Mouse (Mus musculus) brain, embryonic 18.5 days (tissue): ENCODE results near the gene 4930524J08Rik.

Experiments used
- DNase-seq: peaks from one replicate; pipeline ENCODE4 v3.0.0-alpha.2; 2012; ENCODE audit warnings: low read depth, low spot score

The 4930524J08Rik gene

DNA sequence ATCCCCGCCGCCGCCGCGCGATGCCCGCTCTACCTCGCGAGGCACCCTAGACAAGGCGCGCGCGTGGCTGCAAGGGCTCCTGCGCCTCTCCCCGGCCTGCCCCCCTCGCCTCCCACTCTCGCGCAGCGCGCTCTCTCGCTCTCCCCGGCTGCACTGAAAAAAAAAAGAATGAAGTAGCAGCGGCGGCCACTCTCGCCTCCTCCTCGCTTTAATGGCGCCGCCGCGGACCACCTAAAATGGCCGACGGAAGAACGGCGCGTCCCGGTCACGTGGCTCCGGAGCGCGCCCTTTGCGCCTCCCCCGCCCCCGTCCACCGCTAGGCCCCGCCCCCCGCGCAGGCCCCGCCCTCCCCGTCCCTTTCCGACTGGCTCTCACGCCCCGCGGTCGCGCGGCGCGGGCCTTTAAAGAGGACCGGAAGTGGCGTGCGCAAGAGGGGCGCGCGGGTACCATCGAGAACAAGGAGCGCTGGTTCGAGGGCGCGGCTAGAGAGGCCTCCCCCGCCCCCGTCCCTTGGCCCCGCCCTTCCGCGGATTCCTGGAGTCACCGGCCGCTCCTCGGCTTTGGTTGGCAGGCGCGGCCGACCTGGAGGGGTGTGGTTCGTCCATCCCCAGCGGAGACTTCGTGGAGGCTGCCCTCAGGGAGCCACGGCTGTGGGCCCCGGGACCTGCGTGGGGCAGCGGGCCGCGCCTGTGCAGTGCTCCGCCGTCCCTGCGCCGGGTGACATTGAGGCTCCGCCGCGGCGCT, at the start of gene 4930524J08Rik, which contains the start of gene Hnrnpd:
Gene 4930524J08Rik (plus strand): TSS at position 363 of the 744 bp plus-strand sequence.
Gene Hnrnpd (minus strand): TSS at position 240 of the 744 bp plus-strand sequence.
- peak; percentile 93 for DNase-seq

DNA sequence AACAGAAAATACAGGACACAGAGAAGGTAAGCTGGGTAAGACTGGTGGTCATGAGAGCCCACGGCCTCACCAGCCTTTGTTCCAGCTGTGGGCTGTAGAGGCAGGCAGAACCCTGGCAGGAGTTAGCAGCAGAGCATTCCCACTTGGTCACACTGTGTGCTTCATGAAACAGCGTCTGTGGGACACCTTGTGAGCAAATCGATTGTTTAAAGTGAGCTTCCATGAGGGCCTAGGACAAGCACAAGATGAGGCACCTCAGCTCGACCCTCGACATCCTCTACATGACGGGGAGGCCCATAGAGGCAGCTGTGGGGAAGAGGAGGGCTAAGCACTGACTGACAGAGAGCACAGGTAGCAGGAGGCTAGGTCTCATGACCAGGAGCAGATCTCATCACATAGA, 47.0 kb upstream of the 4930524J08Rik start:
- DNase-seq: no peak

DNA sequence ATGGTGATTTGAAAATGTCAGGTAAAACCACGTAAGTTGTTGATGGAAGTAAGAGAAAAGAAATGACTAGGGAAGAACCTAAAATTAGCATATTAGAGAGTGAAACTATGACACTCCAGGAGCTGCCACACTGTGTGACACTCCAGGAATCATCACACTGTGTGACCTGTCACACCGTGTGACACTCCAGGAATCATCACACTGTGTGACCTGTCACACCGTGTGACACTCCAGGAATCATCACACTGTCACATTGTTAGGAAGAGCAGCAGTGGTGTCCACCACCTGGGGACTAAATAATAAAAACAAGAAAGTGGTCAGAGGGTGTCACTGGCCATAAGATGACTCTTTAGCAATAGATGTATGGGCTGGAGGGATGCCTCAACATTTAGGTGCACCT, 39.4 kb upstream of the 4930524J08Rik start:
- no peak for DNase-seq

DNA sequence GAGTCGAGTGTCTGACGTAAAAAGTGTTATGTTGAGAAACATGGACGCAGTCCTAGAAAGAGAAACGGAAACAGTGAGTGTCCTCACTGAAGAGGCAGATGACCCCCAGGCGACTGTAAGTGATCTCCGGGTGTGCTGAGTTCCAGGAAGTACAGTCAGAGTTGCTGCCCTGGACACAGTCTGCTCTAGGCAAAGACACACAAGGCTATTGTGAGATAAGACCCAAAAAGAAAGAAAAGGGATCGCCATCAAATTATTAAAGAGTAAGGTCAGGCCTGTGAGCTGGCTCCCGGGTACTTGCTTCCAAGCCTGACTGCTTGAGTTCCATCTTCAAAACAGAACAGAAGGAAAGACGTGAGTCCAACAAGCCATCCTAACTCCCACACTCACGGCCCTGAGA, 37.6 kb upstream of the 4930524J08Rik start:
- no peak for DNase-seq

DNA sequence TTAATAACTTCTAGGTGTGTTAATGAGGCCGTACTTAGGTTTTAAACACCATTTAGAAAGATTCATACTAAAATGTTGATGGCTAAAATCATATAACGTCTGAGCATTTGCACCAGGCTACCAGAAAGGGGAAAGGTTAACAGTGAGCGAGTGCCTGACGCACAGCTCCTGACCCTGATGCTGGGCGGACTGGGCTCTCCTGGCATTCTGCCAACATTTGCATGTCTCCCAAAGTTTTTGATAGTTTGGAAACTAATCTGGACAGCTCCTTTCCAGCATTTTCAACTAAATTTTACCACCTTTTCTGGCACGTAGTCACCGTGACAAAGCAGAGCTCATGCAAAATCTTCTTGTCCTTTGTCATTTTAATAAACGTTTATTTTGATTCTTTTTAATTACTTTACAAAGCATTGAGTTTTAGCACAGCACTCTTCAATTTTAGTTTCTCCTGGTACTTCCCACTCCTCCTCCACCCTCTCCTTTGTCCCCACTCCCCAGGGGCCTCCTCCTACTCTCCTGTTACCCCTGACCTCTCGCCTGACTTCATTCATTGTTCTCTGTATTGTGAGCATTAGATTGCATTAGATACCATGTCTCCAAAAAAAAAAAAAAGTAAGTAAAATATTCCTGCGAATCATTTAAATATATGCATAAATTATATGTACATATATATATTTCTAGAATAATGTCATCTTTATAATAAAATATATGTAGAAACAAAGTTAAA, 36.9 kb upstream of the 4930524J08Rik start:
- DNase-seq: no peak

DNA sequence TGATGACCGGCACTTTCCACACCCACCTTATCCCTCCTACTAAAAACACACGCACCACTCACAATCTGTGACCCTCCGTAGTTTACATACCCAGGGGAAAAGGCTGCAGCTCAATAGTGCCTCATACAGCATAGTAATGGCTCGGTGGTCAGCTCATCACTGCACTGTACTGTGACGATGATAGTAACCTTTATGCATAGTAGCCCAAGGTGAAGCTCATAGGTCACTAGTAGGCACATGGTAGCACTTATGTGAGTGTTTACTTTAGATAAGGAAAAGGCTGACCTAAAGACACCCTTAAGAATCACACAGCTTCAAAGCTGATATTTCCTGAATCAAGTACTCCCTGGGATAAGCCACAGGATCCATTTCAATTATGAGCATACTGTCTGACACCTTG, 26.3 kb upstream of the 4930524J08Rik start:
- no peak for DNase-seq

DNA sequence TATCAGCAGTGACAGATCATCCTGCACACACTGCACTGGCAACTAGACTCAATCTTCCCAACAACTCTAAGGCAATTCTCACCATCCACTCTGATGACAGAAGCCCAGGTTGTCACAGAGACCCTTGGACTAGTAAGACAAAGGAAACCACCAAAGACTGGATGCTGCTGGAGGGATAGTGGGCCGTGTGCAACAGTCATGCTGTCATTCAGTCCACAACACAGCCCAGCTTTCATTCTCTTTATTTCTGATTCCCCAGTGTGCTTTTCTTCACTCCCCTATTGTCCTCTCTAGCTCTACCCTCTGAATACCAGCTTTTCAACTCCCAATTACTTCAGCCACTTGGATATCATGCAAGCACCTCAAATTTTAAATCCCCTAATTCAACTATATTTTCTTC, 25.0 kb upstream of the 4930524J08Rik start:
- no peak for DNase-seq

DNA sequence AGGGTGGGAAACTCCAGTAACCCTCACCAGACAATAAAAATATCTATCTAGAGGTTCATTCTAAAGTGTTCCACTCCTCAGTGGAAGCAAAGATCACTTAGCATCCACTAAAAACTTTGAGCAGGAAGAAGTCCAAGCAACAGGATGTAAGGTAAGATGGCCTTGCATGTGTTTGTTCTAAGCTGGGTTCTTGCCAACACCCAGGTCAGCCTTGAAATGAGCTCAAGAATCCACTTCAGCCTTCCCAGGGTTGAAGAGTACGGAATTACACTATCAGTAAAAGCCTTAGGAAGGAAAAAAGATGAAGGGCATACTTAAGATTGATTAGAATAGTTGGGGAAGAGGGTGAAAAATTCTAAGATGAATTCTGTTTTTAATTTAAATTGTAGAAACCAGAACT, 20.2 kb upstream of the 4930524J08Rik start:
- DNase-seq: no peak

DNA sequence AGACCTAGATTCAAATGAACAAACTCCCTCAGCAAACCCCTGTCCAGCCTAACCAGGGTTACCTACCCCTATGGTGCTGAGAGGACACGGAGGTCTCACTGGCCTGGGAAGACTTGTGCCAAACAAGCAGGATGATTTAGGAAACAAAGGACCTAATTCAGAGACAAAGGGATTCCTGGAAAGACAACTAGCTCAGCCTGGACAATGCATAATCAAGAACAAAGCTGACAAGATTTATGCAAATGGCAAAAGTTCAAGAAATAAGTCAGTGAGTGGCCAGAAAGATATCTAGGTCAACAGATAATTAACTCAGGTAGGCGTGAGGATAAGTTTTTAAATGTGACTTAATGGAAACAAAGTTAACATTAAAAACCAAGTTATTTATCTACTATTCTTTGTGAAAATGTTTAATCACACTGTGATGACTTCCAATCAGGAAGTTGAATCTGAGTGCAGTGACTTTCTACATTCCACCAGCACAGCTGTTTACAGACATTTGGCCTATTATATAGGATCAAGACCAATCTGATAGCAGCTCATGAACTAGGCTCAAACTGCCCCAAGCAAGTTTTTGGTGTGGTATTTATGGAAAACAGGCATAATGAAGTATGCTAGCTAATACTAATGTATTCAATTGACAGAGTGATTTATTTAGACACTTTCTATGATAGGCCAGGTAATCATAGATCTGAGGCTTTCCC, 19.5 kb upstream of the 4930524J08Rik start:
- DNase-seq: no peak

DNA sequence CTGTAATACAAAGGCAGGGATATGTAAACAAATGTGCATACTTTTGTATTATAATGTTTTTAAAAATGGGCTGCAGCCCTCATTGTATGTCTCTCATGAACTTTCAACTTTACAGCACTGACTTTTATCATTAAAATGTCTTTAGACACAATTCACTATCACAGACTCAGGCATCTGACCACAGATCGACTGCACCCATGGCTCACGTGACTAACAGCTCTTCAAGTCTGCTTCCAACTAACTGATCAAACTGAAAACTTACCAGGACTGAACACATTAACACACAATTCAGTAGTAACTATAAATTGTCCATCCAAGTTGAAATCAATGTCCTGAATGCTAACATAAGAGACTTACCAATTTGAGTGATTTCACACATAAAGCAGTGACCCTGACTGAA, 18.9 kb upstream of the 4930524J08Rik start:
- no peak for DNase-seq

DNA sequence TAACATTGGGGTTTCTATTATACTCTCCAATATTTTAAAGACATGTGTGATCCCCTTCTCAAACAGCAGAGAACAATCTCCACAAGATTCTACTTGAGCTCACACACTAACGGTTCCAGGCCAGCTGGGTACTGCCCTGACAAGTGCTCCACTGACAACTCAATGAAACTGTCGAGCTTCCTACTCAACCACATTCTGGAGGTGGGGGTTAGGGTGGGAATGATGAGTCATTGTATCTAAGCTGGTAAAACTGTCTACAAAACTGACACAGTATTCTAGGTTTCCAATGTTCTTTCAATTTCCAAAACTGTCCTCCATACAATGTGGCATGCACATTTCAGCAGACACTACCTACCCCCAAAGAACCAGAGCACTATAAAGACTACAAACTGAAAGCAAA, 4.9 kb upstream of the 4930524J08Rik start:
- DNase-seq: no peak

DNA sequence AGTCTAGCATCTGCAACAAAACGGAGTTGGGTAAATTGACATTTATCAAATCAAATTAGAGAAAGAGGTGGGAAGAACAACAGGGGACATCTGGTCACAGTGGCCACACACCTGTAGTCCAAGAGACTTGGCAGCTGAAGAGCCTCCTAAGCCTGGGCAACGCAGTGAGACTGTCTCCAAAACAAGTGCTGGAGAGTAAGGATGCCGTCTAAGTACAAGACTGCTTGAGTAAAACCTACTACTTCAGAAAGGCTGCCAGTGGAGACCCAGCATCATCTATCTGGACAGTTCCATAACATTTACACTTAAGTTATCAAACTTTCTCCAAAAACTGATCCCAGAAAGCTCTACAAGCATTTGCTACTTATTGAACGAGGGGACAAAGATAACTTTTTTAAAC, 3.8 kb upstream of the 4930524J08Rik start:
- DNase-seq: no peak

DNA sequence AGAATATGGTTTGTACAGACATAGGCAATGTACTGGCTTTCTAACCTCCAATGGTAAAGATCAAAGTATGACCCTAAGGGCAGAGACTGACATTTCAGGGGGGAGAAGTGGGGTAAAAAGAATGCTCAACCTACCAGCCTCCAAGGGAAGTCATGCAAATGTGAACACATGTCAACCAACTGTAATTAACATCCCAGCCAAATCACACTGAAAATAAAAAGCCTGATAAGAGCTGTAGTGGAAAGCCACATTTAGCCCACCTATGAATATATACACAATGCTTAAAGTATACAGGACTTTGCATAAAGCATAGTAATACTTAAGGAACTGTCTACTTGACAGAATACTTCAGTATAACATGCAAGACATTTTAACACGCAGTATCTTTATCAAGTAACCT, 3.1 kb upstream of the 4930524J08Rik start:
- no peak for DNase-seq

DNA sequence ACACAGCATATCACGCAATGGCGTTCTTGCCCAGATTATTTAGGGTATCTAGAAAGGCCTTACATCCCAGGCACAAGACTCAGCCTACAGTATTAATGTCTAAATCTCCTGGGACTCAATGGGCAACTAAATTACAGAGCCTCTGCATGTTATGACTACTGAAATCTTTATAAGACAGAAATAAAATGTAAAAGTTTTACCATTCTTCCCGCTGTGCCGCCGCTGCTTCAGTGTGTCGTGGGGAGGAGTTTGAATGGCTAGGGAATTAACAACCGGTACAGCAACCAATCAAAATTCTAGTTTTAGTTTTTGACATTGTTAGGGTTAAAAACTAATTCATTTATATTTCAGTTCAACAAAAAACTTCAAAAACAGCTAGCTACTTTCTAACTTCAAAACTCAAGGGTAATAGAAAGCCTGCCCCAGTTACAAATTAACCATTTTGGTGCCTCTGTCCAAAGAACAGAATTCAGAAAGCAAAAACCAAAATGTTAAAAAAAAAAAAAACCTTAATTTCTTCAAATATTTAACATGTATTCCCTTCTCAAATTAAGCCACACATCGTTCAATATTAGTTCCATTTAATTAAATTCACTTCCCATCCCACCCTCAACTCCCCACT, 2.4 kb upstream of the 4930524J08Rik start:
- DNase-seq: no peak

DNA sequence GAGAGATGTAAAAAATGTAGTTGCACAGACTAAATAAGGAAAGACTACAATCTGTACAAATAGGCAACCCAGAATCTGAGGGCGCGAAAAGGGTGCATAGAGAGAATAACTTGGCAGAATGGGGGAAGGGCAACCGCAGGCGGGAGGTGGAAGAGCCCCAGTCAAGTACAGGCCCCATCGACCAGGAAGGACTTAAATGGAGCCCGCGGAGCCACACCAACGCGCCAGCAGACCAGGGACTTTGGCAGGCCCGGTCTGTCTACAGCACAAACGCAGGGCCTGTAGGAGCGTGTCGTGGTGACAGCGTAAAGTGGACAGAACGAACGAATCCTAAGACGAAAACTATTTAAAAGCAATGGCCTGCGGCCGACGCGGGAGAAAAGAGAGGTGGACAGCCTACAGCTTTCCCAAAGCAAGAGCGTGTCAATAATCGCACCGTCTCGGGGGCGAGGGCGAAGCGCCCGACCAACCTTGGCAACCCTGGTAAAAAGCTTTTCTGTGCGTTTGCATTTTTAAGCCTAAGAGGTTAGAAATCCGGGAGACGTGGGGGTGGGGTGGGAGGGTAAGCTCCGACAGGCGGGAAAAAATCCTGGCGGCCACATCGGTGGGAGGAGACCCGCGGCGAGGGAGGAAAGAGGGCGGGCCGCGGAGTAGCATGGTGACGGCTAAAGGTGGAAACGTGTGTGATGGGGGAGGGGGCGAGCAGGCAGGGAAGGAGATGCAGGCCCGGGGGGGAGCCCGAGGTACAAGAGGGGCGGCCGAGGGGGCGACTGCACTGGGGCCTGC, 1.2 kb upstream of the 4930524J08Rik start:
- no peak for DNase-seq

DNA sequence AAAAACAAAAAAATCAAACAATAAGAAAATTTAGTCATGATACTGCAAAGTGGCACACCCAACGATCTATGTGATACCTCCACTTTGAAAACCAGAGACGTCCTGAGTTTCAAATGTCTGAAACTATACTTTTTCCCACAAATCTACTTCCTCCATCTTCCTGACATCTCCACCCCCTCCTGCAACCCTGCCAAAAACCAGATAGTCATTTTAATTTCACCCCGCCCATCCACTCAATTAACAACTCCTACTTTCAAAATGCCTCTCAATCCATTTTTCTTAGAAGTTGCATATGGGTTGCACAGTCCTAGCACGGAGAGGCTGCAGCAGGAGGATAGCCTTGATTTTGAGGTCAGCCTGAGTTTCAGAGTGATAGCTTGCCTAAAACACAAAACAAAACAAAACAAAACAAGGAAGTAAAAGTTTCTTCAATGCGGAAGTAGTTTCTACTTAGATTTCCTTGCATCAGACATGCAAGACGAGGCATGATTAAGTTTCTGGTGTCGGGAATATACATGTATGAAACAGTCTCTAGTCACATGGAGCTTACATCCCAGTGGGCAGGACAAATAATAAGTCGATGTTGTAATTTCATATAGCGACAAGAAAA, 4.7 kb downstream of the 4930524J08Rik start:
- DNase-seq: no peak

DNA sequence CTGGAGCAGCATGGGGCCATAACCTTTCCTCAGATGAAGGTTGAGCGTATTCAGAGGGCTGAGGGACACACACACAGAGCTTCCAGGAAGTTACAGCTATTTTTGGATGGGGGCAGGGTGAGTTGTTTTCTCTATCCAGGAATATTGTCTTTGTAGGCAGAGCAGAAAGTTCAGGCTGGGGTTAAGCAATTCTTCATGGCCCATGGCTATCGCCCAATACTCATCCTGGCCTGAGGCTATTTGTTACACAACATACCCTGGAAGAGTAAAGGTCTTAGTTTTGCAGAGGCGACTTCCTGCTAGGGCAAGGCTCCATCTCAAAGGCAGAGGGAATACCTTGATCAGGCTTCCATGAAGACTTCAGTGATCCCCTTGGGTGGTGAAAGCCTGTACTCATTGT, 15.3 kb downstream of the 4930524J08Rik start:
- no peak for DNase-seq

DNA sequence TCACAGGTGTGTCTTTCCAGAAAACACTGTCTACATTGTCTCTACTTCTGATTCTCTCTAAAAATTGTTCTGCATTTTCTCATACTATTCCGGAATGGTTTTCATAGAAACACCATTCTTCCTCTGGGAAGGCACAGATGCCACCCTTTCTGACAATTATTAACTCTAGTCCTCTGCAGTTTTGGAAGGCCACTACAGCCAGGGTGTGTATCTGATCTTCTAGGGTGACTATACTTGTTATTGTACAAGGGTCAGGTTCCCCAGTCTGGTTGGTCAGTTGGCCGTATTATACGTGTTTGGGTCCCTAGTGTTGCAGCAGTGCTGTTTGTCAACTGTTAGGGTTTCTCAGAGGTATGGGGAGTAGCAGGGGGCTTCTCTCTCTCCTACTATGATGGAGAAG, 15.8 kb downstream of the 4930524J08Rik start:
- DNase-seq: no peak

DNA sequence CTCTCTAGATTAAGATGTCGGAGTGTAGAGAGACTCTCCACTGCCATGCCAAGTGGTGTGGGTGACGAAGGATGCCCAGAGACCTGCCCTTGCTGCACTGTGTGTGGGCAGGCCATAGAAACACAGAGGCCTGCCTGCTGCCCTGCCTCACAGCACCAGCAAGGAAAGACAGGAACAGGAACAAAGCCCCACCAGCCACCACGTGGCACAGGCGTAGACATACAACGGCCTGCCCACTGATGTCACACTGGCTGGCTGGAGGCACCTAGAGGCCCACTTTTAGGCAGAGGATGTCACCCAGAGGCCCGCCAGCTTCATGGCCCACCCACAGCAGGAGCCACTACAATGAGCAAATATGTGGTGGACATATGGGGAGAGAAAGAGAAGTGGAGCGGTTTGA, 21.2 kb downstream of the 4930524J08Rik start:
- no peak for DNase-seq

DNA sequence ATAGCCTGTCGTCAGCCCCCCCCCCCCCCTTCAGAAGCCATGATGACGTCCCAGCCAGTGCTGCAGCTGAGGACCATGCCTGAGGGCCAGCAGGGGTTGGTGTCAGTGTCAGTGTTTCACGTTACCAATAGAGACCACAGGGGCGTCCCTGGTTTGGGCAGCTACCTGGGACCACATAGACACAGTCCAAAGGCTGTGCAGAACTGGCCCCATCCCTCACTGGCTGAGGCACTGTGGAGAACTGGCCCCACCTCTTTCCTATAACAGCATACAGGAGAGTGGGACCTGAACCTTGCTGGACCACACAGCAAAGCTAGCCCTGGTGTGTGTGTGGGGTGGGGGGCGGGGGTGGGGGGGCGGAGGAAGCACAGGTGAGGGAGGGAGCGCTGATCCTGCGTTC, 21.6 kb downstream of the 4930524J08Rik start:
- no peak for DNase-seq

DNA sequence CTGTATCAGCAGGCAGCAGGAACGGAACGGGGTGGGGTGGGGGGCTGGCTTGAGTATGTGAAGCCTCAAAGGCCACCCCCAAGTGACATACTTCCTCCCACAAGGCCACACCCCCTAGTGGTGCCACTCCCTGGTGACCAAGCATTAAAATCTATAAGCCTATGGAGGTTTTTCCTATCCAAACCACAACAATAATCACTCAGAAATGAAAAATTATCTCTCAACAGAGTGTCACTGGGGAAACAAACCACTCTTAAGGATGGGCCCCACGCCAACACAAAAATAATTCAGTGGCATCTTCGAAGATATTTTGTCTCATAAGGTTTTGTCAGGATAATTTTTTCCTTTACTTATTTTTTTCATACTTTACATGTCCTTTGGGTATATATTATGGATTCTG, 25.0 kb downstream of the 4930524J08Rik start:
- no peak for DNase-seq
